Mouse (Mus musculus): ENCODE results near the gene Camk2n1.
A peak's percentile ranks its signal among the peaks of the same experiment; 100 is the strongest.
"Not testable (repeated sequence)": the region's sequence is repeated elsewhere in the genome, so short reads cannot be mapped to it uniquely, and the experiment has no call there.

Camk2n1 gene

DNA sequence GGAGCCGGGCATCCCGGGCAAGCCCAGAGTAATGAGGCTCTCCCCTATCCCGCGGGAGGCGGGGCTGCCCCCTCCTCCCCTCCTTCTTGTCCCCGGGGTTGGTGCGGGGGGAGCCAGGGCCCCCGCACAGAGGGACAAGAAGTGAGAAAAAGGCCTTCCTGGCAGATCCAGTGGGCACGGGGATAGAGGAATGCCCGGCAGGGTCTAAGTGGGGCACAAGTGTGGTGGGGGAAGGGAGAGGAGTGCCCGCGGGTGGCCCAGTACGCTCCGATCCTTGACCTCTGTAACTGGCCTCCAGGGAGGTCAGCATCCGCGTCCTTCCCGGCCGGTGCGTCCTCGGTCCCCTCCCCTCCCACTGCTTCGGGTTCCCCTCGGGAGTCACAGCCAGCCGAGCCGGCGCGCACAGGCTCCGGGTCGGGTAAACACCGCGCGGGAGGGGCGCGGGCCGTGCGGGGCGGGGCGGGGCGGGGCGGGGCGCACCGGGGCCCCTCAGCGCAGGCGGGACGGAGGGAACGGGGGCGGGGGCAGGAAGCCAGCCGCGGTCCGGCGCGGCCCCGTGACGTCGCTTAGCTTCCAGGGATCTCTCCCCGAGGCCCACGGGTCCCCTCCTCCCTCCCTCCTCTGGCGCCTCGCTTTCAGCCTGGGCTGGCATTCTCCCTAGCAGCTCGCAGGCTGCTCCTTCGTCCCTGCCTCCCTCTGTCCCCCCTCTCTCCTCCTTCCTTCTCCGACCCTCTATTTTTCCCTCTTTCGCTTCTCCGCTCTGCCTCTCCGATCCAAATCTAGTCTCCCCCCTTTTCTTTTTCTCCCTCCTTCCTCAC lies at the start of gene Camk2n1:
TSS of gene Camk2n1 (plus strand) at position 562 of the 818 bp plus-strand sequence.
- no peak for DNase-seq (ENCODE audit: extremely low read depth, low read depth, low spot score)

DNA sequence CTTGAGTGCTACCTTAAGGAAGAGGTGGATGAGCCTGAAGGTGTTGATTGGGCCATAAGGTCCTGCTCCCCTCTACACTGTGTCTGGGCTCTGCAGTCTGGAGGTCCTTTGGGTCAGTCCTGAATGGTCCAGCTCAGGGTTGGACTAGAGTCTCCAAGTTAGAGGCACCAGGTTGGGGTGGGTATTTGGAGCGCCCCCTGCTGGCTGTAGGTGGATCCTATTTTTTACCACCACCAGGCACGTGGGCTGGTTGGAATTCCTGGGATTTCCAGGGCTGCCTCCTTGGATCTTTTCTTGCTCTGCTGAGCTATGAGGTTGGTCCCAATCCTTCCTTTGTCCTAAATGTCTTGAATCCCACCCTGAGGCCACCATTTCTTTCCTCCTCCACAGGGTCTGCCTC lies 49.3 kb upstream of the Camk2n1 start:
- DNase-seq (ENCODE audit: extremely low read depth, low read depth, low spot score) = no peak

DNA sequence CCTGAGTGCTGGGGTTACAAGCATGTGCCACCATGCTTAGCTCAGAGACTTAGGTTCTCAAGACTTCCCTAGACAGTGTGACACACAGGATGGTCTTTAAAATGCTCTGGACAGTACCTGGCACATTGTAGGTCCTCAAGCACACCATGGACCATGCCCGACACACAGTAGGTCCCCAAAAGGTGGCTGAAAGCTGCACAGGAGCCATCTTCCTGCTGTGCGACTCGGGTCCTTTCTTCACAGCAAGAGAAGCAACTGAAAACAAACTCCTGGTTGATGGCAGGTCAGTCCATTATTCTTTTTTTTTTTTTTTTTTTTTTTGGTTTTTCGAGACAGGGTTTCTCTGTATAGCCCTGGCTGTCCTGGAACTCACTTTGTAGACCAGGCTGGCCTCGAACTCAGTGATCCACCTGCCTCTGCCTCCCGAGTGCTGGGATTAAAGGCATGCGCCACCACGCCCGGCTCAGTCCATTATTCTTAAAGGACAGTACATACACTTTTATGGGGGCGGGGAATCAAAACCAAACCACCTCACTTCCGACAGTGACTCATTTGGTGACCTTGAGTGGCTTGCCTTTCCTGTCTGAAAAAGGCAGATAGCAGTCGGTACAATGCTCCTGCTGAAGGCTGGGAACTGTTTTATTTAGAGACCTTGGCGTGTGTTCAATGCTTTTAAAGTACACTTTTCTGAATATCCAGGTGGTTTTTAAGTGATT lies 46.5 kb upstream of the Camk2n1 start:
- no peak for DNase-seq (ENCODE audit: extremely low read depth, low read depth, low spot score)

DNA sequence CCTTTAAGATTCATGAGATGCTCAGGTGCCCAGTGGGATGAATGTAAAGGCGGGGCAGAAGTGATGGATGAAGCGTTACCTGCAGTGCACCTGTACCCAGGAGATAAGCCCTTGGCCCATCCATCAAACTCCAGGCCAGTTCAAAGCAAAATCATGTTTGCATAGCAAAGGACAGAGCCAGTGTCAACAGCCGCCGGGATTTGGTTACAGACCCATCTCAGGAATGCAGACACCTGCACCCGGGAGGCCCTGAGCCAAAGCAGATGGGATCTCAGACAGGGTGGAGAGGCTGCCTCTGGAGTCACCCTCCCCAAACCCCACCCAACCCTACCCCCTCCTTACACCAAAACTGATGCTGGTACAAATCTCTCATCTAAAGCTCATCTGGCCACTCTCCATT lies 43.1 kb upstream of the Camk2n1 start:
- no peak for DNase-seq (ENCODE audit: extremely low read depth, low read depth, low spot score)

DNA sequence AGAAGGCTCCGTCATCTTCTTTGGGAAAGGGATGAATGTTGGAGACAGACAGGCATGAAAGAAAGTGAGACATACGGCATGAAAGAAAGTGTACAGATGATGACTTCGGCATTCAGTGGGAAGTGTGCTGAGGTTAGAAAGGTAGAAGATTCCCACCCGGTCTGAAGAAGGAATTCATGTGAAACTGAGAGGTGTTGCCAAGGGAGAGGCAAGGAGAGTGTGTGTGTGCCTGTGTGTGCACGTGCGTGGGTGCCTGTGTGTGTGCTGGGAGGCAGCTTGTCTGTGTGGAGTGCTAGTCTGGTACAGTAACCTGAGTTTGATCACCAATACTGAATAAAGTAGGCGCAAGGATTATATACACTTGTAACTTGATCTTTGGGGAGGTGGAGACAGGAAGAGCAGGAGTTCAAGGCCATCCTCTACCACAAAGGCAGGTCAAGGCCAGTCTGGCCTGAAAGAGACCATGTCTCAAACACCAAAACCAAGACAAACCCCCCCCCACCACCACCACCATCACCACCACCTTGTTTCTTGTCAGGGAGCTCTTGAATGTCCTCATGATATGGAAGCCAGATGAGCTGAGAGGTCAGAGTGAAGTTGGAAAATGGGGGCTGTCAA lies 42.5 kb upstream of the Camk2n1 start:
- no peak for DNase-seq (ENCODE audit: extremely low read depth, low read depth, low spot score)

DNA sequence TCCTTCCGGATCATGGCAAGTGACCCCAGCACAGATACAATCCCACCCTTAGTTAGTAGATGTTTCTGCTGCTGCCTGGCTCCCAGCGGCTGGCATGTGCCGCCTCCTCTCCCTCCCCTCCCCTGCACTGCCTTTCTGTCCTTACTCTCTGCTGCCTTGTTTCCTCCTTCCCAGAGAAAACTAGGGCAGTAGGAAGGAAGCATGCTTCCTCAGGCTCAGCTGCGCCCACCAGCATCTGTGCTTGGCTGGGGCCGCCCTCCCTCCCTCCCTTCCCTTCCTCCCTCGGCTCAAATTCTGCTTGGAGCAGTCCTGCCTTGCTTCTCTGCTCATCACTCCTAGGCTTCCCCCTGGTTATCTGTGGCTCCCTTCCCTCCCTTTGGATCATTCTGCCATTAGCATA lies 39.4 kb upstream of the Camk2n1 start:
- no peak for DNase-seq (ENCODE audit: extremely low read depth, low read depth, low spot score)

DNA sequence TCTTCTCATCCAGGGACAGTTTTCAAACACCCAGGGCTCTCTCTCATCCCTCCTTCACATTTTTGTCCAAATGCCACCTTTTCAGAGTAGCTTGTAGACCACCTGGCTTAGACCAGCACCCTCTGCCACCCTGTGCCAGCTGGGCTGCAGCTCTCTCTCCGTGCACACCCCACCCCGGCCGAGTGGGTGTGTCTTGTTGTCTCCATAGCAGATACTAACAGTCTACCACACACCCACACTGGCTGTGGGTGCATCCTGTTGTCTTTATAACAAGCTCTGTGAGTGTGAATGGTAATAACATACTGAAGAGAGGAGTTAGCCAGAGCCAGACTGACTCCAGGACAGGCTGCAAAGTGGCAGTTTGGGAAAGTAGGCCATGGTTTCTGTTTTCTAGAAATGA lies 38.1 kb upstream of the Camk2n1 start:
- no peak for DNase-seq (ENCODE audit: extremely low read depth, low read depth, low spot score)

DNA sequence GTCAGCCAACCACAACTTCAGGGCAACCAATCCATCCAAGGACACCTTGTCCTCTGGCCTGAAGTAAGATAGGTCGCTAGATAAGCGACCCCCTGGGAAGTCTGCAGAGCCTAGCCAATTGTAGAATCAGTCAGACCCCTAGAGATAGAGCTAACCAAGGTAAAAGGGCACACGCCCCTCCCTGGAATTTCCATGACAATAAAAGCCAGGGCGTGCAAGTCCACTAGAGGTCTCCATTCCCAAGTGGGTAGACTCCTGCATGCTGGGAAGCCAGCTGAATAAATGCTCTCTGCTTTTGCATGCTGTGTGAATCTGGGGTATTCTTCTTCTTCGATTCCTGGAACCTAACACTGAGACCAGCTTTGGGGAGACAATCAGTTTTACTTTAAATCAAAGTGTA lies 37.7 kb upstream of the Camk2n1 start:
- no peak for DNase-seq (ENCODE audit: extremely low read depth, low read depth, low spot score)

DNA sequence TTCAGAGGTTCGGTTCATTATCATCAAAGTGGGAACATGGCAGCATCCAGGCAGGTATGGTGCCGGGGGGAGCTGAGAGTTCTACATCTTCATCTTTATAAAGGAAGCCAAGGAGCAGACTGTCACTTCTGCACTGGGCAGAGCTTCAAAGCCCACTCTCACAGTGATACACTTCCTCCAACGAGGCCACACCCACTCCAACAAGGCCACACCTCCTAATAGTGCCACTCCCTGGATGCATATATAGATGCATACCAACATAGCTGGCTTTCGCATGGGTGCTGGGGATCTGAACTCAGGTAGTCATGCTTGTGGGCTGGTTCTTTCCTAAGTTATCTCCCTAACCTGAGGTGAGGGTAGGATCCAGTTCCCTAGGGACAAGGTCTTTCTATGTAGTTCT lies 36.2 kb upstream of the Camk2n1 start:
- no peak for DNase-seq (ENCODE audit: extremely low read depth, low read depth, low spot score)

DNA sequence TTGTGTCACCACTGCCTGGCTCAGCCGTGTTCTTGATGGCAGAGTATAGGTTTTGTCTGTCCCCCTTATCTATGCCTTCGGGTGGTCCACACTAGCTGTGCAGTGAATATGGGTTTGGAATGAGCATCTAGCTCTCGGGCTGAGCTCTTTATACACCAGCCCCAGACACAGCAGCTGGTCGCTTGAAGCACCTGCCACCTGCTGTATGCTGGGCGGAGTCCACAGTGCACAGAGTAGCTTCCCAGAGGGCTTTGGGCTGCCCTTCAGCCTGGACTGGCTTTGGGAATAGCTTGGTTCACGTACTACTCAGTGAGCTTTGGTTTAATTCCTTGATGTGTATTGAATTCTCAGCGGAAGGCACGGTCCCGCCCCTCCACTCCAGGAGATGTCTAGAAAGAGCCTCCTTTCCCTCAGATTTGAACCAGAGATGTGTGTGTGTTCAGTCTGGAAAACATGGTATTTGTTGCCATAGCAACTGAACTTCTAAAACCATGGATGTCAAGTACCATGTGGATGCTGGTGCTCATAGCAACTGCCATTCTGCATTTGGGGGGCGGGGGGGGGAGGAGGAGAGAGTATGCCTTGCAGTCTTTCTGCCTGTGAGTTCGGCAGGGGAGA lies 35.7 kb upstream of the Camk2n1 start:
- no peak for DNase-seq (ENCODE audit: extremely low read depth, low read depth, low spot score)

DNA sequence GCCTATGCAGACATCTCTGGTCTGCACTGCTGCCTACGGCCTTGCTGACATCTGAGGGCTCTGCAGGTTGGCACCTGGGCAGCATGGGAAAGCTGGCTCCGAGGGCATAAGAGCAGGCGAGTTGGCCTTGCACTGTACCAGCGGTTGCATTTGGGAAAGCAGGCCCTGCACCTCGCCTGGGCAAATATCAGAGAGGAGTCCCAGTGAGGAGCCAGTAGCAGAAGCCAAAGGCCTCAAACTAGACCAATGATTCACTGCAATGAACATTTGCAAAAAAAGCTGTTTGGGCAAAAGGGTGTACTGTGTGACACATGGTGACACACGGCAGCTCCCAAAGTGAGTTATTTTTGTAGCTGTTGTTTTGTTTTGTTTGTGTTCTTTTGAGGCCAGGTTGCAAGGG lies 29.1 kb upstream of the Camk2n1 start:
- DNase-seq (ENCODE audit: extremely low read depth, low read depth, low spot score) = no peak

DNA sequence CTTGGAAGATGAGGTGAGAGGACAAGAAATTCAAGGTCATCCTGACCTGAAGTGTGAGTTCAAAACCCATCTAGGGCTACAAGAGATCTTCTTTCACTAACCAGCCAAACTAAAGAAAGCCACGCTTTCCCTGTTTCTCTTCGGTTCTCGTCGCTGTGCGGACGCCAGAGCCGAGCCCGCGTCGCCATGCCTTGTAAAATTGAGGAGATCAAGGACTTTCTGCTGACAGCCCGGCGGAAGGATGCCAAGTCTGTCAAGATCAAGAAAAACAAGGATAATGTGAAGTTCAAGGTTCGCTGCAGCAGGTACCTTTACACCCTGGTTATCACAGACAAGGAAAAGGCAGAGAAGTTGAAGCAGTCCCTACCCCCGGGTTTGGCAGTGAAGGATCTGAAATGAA lies 28.5 kb upstream of the Camk2n1 start:
- DNase-seq (ENCODE audit: extremely low read depth, low read depth, low spot score) = not testable (repeated sequence)

DNA sequence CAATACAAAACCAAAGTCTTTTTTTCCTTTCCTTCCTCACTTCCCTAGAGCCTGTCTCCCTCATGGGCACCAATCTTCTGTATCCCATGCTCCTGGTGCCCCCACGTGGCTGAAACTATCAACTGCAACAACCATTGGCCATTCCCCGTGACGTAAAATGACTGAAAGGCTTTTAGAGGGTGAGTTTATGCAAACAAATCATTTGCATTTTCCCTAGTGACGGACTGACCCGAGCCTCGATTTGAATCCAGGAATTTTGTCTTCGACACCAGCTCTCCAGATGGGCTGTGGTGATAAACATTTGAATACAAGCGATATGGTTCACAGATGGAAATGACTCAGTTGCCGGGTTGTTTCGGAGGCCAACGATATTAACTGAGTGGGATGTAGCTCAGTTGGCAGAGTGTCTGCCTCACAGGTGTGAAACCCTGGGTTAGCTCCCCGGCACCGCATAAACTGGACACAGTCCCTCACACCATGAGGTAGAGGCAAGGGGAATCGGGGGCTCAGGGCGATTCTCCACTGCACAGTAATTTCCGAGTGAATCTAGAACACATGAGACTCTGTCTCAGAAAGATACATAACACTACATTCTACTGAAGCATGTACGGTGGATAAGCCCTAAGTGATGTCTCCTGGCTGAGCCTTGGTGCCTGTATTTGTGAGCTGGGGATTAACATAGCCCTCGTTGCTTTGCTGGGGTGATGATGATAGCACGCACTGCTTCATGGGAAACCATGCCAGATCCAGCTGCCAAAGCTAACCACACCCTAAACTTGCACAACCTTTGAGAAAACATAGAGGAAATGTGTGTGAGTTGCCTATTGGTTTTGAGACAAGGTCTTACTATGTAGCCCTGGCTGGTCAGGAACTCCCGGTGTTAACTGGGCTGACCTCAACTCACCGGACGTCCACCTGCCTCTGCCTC lies 27.1 kb upstream of the Camk2n1 start:
- no peak for DNase-seq (ENCODE audit: extremely low read depth, low read depth, low spot score)

DNA sequence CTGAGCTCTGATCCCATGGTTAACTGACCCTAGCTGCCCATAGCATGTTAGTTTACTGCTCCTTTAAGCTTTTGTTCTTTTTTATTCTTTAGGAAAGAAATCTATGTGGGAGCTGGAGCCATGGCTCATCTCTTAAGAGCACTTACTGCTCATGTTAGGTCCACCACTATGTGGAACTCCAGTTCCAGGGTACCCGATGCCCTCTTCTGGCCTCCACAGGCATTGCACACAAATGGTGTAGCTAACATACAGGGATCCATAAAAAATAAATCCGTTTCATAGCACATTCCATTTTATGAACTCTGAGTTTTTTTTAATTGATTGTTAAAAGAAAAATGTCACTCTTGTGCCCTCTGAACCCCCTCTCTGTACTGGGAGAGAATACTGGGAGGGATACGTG lies 24.3 kb upstream of the Camk2n1 start:
- DNase-seq (ENCODE audit: extremely low read depth, low read depth, low spot score) = no peak

DNA sequence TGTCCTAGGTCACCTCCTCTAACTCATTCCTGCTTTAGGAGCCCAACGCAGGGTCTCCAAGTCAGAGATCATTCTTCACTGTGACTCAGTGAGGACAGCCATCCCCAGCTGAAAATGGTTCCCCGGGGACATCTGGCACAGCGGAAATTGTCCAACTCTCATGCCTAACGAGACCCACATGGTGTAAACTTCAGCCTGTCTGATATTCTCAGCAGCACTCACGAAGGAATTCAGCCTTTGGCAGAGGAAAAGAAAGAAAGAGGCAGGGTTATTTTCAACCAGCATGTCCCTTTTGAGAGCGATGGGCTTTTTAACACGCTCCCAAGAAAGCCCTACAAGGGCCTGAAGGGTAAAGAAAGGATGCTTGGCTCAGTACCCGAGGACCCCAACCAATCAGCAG lies 22.8 kb upstream of the Camk2n1 start:
- DNase-seq (ENCODE audit: extremely low read depth, low read depth, low spot score) = no peak

DNA sequence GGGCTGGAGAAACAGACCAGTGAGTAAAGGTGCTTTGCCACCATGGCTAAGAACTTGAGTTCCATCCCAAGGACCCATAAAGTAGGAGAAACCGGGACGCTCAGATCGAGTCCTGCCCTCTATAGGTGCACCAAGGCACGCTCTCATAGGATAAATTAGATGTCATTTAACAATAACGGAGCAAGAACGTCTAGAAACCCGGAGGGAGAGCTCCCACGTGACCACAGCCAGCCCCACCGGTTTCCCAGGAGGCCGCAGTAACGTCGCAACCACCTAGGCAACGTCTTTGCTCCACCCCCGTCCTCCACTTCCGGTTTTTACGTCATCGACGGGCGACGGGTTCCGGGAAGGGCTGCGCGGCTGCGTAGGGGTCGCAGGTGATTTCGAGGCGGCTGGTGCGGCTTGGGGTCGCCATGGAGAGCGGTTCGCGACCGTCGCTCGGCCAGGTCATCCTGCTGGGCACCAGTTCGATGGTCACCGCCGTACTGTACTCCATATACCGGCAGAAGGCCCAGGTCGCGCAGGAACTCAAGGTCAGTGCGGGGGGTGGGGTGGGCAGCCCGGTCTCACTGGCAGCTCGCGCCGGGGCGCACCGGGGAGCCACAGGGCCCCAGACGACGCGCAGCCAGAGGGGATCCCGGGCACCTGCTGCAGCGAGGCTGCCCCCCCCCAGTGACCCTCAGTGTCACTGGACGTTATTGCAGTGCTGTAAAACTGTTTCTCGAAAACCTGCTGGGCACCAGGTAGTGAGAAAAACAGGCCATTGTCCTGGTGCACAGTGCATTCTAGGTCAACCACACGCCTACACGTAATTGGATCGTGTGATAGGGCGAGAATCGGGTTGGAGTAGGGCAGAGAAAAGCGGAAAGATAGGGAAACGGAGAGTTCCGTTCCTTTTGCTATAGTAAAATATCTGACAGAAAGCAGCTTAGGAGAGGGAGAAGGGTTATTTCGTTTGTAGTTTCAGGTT lies 19.5 kb upstream of the Camk2n1 start, which contains the start of gene Mul1:
TSS of gene Mul1 (plus strand) at position 325 of the 970 bp plus-strand sequence.
- peak; percentile 71 for DNase-seq (ENCODE audit: extremely low read depth, low read depth, low spot score)

DNA sequence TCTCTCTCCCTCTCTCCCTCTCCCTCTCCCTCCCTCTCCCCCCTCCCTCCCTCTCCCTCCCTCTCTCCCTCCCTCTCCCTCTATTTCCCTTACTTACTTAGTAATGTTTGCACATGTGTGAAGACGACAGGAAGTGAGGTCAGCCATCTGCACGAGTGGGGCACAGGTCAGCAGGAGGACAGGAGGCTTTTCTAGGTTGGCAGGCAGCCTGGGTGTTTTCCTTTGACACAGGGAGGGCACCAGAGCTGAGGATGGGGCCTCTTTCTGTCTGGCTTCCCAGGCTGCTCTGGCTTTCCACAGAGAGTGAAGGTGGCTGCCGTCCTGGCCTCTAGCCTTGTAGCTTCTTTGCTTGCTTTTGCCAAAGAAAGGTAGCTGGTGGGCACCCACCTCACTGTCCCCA lies 14.1 kb upstream of the Camk2n1 start:
- DNase-seq (ENCODE audit: extremely low read depth, low read depth, low spot score) = no peak

DNA sequence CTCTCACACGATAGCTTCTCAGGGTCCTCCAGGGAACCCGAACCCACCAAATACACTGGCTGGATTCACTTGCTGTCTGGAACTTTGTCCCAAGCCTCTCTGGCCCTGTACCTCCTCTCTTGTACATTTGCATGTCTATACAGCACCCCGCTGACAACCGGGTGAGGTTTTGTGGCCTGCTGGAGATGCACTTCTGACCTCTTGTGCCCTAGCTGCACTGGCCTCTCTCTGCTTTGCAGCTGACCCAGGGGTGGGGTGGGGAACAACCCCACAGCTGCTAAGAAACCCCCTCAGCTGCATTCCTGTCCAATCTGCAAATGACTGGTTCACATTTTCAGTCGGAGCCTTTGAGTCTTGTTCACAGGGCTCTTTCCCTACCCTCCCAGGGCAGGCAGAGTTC lies 9.2 kb upstream of the Camk2n1 start:
- no peak for DNase-seq (ENCODE audit: extremely low read depth, low read depth, low spot score)

DNA sequence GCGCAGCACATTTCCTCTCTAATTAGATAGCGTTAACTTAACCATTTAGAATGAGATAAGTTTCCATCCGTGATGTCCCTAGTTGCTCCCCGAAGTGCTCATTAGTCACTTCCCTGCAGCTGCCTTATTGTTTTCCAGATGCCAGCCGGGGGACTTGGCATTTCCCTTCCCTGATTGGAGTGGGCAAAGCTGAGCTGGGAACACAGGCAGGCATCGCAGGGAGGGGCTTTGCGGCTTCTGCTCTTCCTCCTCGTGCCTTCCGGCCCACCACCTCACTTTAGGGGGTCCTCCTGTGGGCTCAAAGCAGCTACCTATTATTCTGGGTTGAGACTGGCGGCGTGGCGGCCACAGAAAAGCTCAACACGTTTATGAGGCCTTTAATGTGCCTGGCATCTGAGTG lies 7.1 kb upstream of the Camk2n1 start:
- no peak for DNase-seq (ENCODE audit: extremely low read depth, low read depth, low spot score)
